Mouse (Mus musculus): Measurements from ENCODE around the gene Slc10a3.
"Not testable (repeated sequence)": the region's sequence is repeated elsewhere in the genome, so short reads cannot be mapped to it uniquely, and the experiment has no call there.

Gene Slc10a3

DNA sequence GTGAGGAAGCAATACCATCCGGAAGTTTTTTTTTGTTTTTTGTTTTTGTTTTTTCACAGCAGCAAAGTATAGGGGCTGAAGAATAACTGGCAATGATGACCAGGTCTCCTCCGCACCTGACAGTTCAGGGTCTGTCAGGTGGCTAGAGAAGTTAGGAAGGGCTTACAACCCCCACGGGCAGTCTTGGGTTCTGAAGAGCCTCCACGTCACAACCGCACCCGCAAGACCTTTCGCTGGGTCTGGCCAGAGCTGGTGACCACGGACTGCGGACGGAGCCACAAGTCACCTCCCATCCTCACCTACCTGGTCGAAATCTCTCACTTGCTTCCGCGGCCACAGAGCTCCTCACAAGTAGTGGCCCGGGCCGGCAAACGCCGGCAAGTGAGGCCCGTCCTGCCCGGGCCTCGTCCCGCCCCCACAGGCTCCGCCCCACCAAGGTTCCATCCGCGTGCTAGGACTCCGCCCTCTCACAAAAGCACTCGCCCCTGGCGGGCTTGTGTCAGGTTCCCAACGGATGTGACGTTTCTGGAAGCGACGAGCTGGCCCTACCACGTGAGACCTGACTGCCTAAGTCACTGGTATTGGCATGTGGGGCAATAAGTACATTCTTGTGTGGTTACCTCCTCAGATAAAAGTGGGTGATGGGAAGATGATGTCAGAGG lies at the start of gene Slc10a3, which contains the start of gene Ubl4a:
TSS of gene Slc10a3 (minus strand) at position 462 of the 662 bp plus-strand sequence.
TSS of gene Ubl4a (minus strand) at position 331 of the 662 bp plus-strand sequence.
- DNase-seq, result peak; percentile 87

- DNase-seq, result peak; percentile 67
Measured at GRCm38 (mm10) chrX:74413377-74413776, 40.2 kb upstream of the Slc10a3 start.

GRCm38 (mm10) chrX:74408340-74408739 lies 35.2 kb upstream of the Slc10a3 start:
- no peak for DNase-seq

DNA sequence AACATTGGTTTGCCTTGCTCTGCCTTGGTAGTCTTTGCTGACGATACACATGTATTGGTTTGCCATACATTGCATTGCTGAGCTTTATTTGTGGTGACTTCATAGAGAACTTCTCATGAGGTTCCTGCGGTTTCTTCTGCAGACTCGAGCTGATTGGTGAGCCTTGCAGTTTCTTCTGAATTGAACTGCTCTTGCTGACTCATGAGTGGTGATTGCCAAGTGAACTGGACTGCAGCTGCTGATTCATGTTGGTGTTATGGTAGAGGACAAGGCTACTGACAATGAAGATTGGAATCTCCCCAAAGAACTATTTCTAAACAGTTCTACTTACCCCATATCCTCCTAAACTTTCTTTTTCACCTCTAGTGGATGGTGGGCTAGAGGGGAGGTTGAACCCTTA lies 27.0 kb upstream of the Slc10a3 start:
- DNase-seq, result no peak

DNA sequence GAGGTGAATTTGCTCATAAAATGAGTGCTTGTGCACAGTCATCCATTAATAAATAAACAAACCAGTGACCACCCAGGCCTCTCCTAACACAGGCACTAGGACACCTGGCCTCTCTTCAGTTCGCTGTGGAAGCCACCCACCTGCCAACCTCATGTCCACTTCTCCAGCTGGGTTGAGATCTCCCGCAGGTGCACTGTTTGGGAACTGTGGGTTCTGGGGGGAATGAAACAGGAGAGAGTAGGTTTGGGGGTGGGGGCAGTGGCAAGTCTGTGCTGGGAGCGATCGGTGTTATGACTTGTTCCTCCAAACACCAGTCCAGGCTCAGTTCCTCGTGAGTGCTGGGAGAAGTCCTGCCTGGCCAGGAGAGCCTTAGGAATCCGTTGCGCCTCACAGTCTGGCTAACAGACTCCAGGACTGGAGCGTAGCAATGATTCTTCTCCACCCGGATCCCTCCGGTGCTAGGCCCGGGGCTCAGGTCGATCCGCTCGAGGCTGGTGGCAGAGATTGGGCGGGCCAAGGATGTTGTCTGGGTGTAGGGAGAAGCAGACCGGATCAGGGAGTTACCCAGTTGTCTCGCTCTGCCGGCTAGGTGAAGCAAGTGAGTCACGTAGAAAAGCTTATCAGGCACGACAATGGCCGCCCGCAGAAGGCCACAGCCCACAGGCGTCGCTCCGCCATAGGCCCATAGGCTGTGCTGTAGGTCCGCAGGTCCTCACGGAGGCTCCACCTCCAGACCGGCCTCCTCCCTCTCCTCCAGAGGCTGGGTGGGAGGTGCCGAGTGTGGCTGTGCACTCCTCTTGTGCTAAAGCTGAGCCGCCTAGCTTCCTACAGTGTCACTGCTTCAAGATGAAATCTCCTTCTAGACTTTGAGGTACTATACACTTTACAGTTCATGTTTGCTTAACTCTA lies 19.6 kb upstream of the Slc10a3 start, which contains the start of the genes Fam3a and Ikbkg:
TSS of gene Fam3a (minus strand) at position 738 of the 909 bp plus-strand sequence.
TSS of gene Ikbkg (plus strand) at position 756 of the 909 bp plus-strand sequence.
- DNase-seq, result peak; percentile 83

DNA sequence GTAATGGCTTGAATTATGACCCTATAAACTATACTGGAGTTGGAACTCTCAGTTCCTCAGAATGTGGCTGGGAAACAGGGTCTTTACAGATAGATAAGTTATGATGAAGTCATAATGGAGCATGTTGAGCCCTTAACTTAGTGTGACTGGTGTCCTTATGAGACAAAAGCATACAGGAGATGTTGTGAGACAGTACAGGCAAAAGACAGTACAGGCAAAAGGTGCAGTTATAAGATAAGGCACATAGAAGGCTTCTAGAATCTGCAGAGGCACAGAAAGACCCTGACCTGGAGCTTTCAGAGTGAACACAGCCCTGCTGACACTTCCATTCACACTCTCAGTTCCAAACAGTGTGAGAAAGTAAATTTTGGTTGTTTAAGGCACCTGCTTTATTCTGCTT lies 15.0 kb upstream of the Slc10a3 start:
- DNase-seq, result no peak

DNA sequence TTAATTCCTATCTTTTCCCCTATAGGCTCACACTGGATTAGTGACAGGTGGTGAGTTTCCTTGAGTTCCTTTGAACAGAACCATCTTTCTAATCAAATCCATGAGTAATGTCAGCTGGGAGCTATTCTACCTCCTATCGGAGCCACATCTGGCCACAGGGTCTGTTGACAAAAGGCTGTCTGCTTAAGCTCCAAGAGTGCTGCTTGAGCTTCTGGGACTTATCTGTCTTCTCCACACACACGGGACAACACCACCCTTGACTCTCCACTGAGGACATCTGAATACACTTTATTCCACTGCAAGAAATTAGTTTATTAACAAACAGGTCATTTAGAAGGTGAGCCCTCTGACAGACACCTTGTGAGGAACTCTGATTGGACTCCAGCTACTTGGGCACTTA lies 11.3 kb upstream of the Slc10a3 start:
- DNase-seq, result no peak

DNA sequence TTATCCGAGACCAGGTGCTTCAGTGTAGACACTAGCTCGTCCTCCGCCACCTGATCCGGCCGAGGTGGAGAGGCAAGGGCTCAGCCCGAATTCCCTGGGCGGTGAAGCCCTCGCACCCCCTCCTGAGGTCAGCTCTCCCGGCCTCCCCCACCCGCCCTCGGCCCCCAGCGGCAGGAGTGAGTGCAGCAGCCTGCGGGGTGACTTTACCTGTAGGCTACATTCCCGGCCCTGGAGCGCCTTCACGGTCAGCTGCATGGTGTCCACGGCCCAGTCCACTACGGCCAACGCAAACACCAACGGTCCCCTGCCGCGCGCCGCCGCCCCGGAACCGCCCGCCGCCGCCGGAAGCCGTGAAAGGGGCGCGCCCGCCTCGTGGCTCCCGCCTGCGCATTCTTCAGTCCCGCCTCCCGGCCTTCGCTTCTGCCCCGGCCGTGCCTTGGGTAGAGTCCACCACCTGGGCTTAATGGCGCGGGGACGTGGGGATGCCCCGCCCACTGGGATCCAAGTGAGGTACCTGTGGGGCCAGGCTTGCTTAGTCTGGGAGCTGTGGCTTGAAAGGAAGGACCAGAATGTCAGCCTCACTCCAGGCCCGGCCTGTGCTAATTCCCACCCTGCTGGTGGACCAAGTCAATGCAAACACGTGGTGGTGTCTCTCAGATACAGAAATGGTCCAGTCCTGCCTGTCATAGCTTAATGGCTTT lies 4.8 kb downstream of the Slc10a3 start:
- peak; percentile 77 for DNase-seq

GRCm38 (mm10) chrX:74367512-74367911 lies 5.6 kb downstream of the Slc10a3 start:
- no peak for DNase-seq

GRCm38 (mm10) chrX:74359171-74359570 lies 14.0 kb downstream of the Slc10a3 start:
- DNase-seq, result no peak

DNA sequence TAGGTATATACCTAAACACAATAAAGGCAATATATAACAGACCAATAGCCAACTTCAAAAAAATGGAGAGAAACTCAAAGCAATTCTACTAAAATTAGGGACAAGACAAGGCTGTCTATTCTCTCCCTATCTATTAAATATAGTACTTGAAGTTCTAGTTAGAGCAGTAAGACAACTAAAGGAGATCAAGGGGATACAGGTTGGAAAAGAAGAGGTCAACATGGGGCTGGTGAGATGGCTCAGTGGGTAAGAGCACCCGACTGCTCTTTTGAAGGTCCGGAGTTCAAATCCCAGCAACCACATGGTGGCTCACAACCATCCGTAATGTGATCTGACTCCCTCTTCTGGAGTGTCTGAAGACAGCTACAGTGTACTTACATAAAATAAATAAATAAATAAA lies 16.1 kb downstream of the Slc10a3 start:
- DNase-seq, result not testable (repeated sequence)

- DNase-seq, result peak; percentile 90
Measured at GRCm38 (mm10) chrX:74353467-74353770, 19.7 kb downstream of the Slc10a3 start, which contains the start of gene Lage3. Gene Lage3 (minus strand): TSS chrX:74353618.

GRCm38 (mm10) chrX:74352645-74353466 lies 20.3 kb downstream of the Slc10a3 start:
- DNase-seq, result no peak

DNA sequence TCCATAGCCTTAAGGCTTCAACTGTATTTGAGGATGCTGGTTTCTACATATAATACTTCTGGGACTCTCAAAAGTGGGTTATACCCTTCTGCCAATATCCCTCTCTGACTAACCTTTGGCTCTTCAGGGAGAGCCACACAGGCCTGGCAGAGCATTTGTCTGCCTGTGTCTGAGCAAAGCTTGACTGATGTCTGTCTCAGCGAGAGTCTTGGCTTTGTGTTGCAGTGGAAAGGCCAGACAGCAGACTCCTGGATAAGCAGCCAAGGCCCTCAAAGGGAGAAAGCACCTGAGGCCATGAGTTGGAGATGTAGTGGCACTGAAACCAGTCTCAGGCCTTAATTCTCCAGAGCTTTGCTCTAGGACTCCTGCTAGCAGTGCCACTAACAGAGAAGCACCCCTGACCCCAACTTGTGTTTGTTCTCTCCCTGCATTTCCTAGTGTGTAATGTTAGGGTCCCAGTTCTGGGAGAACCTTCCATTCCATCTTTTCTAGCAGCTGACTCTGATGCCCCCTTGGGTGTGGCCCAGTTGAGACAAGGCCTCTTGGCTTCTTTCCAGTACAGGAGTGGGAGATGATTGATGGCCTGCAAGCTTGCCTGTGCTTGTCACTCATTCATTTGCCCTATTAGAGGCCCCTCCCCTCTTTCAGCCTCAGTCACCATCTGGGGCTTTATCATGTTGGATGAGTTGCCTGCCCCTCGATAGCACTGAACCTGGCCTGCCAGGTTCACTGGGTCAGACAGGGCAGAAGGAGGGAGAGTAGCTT lies 42.8 kb downstream of the Slc10a3 start:
- DNase-seq, result no peak

- no peak for DNase-seq
Measured at GRCm38 (mm10) chrX:74329215-74329671, 43.9 kb downstream of the Slc10a3 start.

DNA sequence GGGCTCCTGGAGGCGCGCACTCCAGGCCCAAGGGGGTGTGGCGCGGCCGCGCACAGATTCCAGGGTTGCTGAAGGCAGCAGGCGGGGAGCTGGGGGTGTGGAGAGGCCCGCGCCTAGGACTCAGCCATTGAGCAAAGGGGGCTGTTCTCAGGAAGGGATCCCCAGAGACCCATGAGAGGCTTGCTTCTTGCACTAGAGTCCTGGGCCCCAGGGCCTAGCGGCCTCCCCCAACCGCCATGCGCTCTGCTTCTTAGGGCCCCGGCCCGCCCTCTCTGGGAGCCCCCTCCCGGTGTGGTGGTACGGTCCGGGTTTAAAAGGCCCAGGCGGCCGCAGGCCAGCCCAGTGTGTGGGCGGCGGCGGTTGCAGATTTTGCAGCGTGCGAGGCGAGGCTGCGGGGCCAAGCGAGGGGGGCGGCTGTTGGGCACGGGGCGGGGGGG lies 44.4 kb downstream of the Slc10a3 start, which contains the start of gene Plxna3:
TSS of gene Plxna3 (plus strand) at position 342 of the 437 bp plus-strand sequence.
- DNase-seq, result peak; percentile 68
